9 mouse cellular contexts compared by ENCODE assay signal in the genomic region with DNA sequence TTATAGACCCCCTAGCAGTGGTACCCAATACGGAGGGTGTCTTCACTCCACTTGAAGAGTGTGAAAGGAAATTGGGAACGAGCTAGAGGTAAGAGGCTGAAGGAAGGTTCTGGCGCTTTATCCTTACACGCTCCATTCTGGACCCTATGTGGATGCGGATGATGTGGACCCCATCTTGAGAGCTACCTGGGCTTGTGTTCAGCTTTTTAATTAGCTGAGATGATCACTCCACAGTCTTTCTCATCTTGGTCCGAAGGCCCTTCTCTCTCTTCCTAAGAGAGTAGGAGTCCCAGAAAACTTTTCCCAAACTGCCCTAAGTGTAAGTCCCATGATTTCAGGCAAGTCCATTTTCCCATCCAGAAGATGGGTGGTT. TPM values are rescaled to one million over a fixed set of nuclear protein-coding genes. Genes with fewer than 3 reads are reported as not detected.
DNase-seq lines count a peak whose midpoint lies in the region; ATAC-seq lines count a peak whose summit lies in the region.
"Had no signal": no experiment of that assay in that cellular context is flagged by ENCODE, and none has a peak within 500 bp of the region (broad histone marks: within the 10 kb centered on the region; RNA-seq: fewer than 3 reads in every experiment).

No protein-coding gene starts in this region.

- WGBS in heart, embryonic 13.5 days: 4% methylated on average over 6 of the region's 6 CpGs
- 5% methylated on average over 6 of the region's 6 CpGs for WGBS in embryonic facial prominence, embryonic 11.5 days
- 15% methylated on average over 6 of the region's 6 CpGs for WGBS in hindbrain, embryonic 11.5 days
- 18% methylated on average over 6 of the region's 6 CpGs for WGBS in midbrain, embryonic 15.5 days

- no peak overlapping the region for H3K27ac ChIP-seq in heart, embryonic 13.5 days (replicated peaks)
- H3K27ac ChIP-seq in embryonic facial prominence, embryonic 11.5 days (replicated peaks; ENCODE audit: low read depth, low read length): no peak overlapping the region
- peak overlapping the region; percentile 93 for H3K27ac ChIP-seq in hindbrain, embryonic 11.5 days (ENCODE audit: low read depth, low read length)
- peak overlapping the region; percentile 89 for H3K27ac ChIP-seq in midbrain, embryonic 15.5 days

- no peaks in the 10 kb centered on the region for H3K36me3 ChIP-seq in heart, embryonic 13.5 days
- no peaks in the 10 kb centered on the region for H3K36me3 ChIP-seq in embryonic facial prominence, embryonic 11.5 days (replicated peaks; ENCODE audit: control insufficient read depth, insufficient read depth, low read depth, low read length)
- 0 out of 2 replicates have a peak, but pooled peaks cover 9% of the 10 kb centered on the region for H3K36me3 ChIP-seq in hindbrain, embryonic 11.5 days (ENCODE audit: control insufficient read depth, insufficient read depth, low read length)
- H3K36me3 ChIP-seq in midbrain, embryonic 15.5 days (replicated peaks): no peaks in the 10 kb centered on the region

- intact Hi-C loops in heart, postnatal 14 days (cut with DNase I): no loop called here

- H3K4me1 ChIP-seq in heart, embryonic 13.5 days: peaks cover 20% of the 10 kb centered on the region
- peaks cover 8% of the 10 kb centered on the region; the same call in 1 of the 2 replicates for H3K4me1 ChIP-seq in embryonic facial prominence, embryonic 11.5 days (ENCODE audit: control insufficient read depth, insufficient read depth, low read length)
- H3K4me1 ChIP-seq in hindbrain, embryonic 11.5 days (replicated peaks; ENCODE audit: control insufficient read depth, insufficient read depth, low read length): peaks cover 19% of the 10 kb centered on the region
- H3K4me1 ChIP-seq in midbrain, embryonic 15.5 days: peaks cover 65% of the 10 kb centered on the region

- H3K4me3 ChIP-seq in heart, embryonic 13.5 days: peak overlapping the region; percentile 41
- peak overlapping the region; percentile 22 for H3K4me3 ChIP-seq in embryonic facial prominence, embryonic 11.5 days (ENCODE audit: low read depth, low read length)
- H3K4me3 ChIP-seq in hindbrain, embryonic 11.5 days (ENCODE audit: low read depth, low read length): peak overlapping the region; percentile 90
- H3K4me3 ChIP-seq in midbrain, embryonic 15.5 days: peak overlapping the region; percentile 79

- H3K27me3 ChIP-seq in heart, embryonic 13.5 days (replicated peaks): peaks cover 100% of the 10 kb centered on the region
- H3K27me3 ChIP-seq in embryonic facial prominence, embryonic 11.5 days (ENCODE audit: control insufficient read depth, insufficient read depth, low read length): peaks cover 89% of the 10 kb centered on the region
- H3K27me3 ChIP-seq in hindbrain, embryonic 11.5 days (ENCODE audit: control insufficient read depth, insufficient read depth, low read length): peaks cover 36% of the 10 kb centered on the region
- 0 out of 2 replicates have a peak, but pooled peaks cover 9% of the 10 kb centered on the region for H3K27me3 ChIP-seq in midbrain, embryonic 15.5 days (replicated peaks)

- H3K9ac ChIP-seq in heart, embryonic 13.5 days: no peak overlapping the region
- peak overlapping the region; percentile 4; the same call in 1 of the 2 replicates for H3K9ac ChIP-seq in embryonic facial prominence, embryonic 11.5 days (replicated peaks; ENCODE audit: low read length)
- H3K9ac ChIP-seq in hindbrain, embryonic 11.5 days (ENCODE audit: low read depth, low read length): peak overlapping the region; percentile 99
- H3K9ac ChIP-seq in midbrain, embryonic 15.5 days: peak overlapping the region; percentile 73

- H3K9me3 ChIP-seq in heart, embryonic 13.5 days: no peaks in the 10 kb centered on the region
- no peaks in the 10 kb centered on the region for H3K9me3 ChIP-seq in embryonic facial prominence, embryonic 11.5 days (replicated peaks; ENCODE audit: control insufficient read depth, low read length)
- no peaks in the 10 kb centered on the region for H3K9me3 ChIP-seq in hindbrain, embryonic 11.5 days (ENCODE audit: control insufficient read depth, low read length)
- H3K9me3 ChIP-seq in midbrain, embryonic 15.5 days: no peaks in the 10 kb centered on the region

- ATAC-seq in heart, embryonic 13.5 days (ENCODE audit: extremely low read depth, insufficient number of reproducible peaks, low FRiP score, low TSS enrichment): no peak
- no peak for ATAC-seq in embryonic facial prominence, embryonic 11.5 days (replicated peaks; ENCODE audit: insufficient number of reproducible peaks, low FRiP score, low TSS enrichment, low read depth)
- ATAC-seq in hindbrain, embryonic 11.5 days (ENCODE audit: low FRiP score): no peak
- ATAC-seq in midbrain, embryonic 15.5 days (replicated peaks): no peak
- ATAC-seq in megakaryocyte progenitor cell, adult 5-6 weeks (replicated peaks; ENCODE audit: poor library complexity): no peak

- DNase-seq in heart, postnatal 14 days: no peak
- no peak for DNase-seq in embryonic facial prominence, embryonic 11.5 days (ENCODE audit: low spot score)
- no peak for DNase-seq in hindbrain, embryonic 11.5 days (ENCODE audit: low spot score)
- DNase-seq in MN1 (ENCODE audit: low spot score): no peak
- no peak for DNase-seq in adrenal gland, adult 18-20 months (ENCODE audit: low spot score in 2 of 2)
- DNase-seq: adrenal gland, adult 8-10 months had no signal

- peak overlapping the region; percentile 61; the same call in 1 of the 2 replicates for H3K4me2 ChIP-seq in heart, embryonic 13.5 days
- peak overlapping the region; percentile 37; the same call in 1 of the 2 replicates for H3K4me2 ChIP-seq in embryonic facial prominence, embryonic 11.5 days (ENCODE audit: low read depth, low read length)
- peak overlapping the region; percentile 96 for H3K4me2 ChIP-seq in hindbrain, embryonic 11.5 days (replicated peaks; ENCODE audit: low read depth, low read length)
- peak overlapping the region; percentile 73 for H3K4me2 ChIP-seq in midbrain, embryonic 15.5 days

RNA-seq across cellular contexts. Expression of gene Polg, which starts 43.1 kb away (rescaled TPM):
- polyA plus RNA-seq in heart, embryonic 13.5 days (2015; fragmentation: Nextera tagmentation; extraction: Ambion mirVana): 24.4 and 27.1 TPM in 2 replicates
- total RNA-seq in heart, postnatal 14 days (2021): 10 to 100 TPM; 51.4 to 54.7 TPM
- polyA plus RNA-seq in embryonic facial prominence, embryonic 11.5 days (2014; fragmentation: Nextera tagmentation; extraction: Ambion mirVana): 19.7 and 21.3 TPM in 2 replicates
- polyA plus RNA-seq in hindbrain, embryonic 11.5 days (2014; fragmentation: Nextera tagmentation; extraction: Ambion mirVana): 22.5 and 26.3 TPM in 2 replicates
- polyA plus RNA-seq in midbrain, embryonic 15.5 days (2015; fragmentation: Nextera tagmentation; extraction: Ambion mirVana): 22.7 and 27.0 TPM in 2 replicates
- total RNA-seq in megakaryocyte progenitor cell, adult 5-6 weeks (2015): 21.2 and 22.5 TPM in 2 replicates
- total RNA-seq in megakaryocyte progenitor cell, adult 5-6 weeks (2017): 41.3 and 52.0 TPM in 2 replicates
- total RNA-seq in adrenal gland, adult 18-20 months (2021): 10 to 100 TPM; 63.5 to 79.3 TPM

Comparison
In these comparisons a context has a peak if more than half of its experiments do, and no peak if none do; other contexts are left out.
1. H3K27ac ChIP-seq: peak in hindbrain, embryonic 11.5 days (single experiment) and midbrain, embryonic 15.5 days (single experiment); none in heart, embryonic 13.5 days (single experiment) and embryonic facial prominence, embryonic 11.5 days (single experiment).
2. H3K4me2 ChIP-seq: peak in every context shown above with its lines; median percentile 96 in hindbrain, embryonic 11.5 days; 73 in midbrain, embryonic 15.5 days; 61 in heart, embryonic 13.5 days; 37 in embryonic facial prominence, embryonic 11.5 days.
3. H3K4me3 ChIP-seq: peak in every context shown above with its lines; median percentile 90 in hindbrain, embryonic 11.5 days; 79 in midbrain, embryonic 15.5 days; 41 in heart, embryonic 13.5 days; 22 in embryonic facial prominence, embryonic 11.5 days.